Mouse (Mus musculus) liver, adult 2 months (tissue): Measurements from ENCODE around the gene Pde6c. TPM values are rescaled to one million over a fixed set of nuclear protein-coding genes. Genes with fewer than 3 reads are reported as not detected.
A peak's percentile ranks its signal among the peaks of the same experiment; 100 is the strongest.

ENCODE experiments used
- DNase-seq: peaks from one replicate; pipeline ENCODE4 v3.0.0-alpha.2; 2011; ENCODE audit warnings: low read depth, low spot score; ENCODE audit errors: extremely low read depth
- H3K27ac ChIP-seq: fragments of 200-500 bp; replicated peaks from 2 replicates; pipeline ENCODE4 v1.5.1; 2012; ENCODE audit warnings: low read depth, mild to moderate bottlenecking, control low read depth, inconsistent platforms, low read length; ENCODE audit not compliant: insufficient read depth
- H3K27me3 ChIP-seq: fragments of 200-500 bp; 2 replicates; pipeline ENCODE4 v1.6.1; 2012; ENCODE audit warnings: mild to moderate bottlenecking, moderate library complexity, low read length, inconsistent platforms; ENCODE audit not compliant: control insufficient read depth, insufficient read depth
- H3K36me3 ChIP-seq: fragments of 200-500 bp; 2 replicates; pipeline ENCODE4 v1.6.1; 2012; ENCODE audit warnings: low read length, inconsistent platforms; ENCODE audit not compliant: control insufficient read depth, insufficient read depth
- H3K4me1 ChIP-seq: fragments of 200-500 bp; 2 replicates; pipeline ENCODE4 v1.6.1; 2011; ENCODE audit warnings: low read length; ENCODE audit not compliant: control insufficient read depth, insufficient read depth
- H3K4me3 ChIP-seq: fragments of 200-500 bp; 2 replicates; pipeline ENCODE4 v1.5.1; 2011; ENCODE audit warnings: low read depth, mild to moderate bottlenecking, control low read depth, low read length, moderate library complexity; ENCODE audit not compliant: insufficient read depth
- H3K79me2 ChIP-seq: fragments of 200-500 bp; 2 replicates; pipeline ENCODE4 v1.6.1; 2012; ENCODE audit warnings: inconsistent platforms, mild to moderate bottlenecking, low read length, moderate library complexity; ENCODE audit not compliant: control insufficient read depth, insufficient read depth
- H3K9ac ChIP-seq: fragments of 200-500 bp; 2 replicates; pipeline ENCODE4 v1.6.1; 2012; ENCODE audit warnings: low read depth, mild to moderate bottlenecking, control low read depth, inconsistent platforms, low read length
- CTCF ChIP-seq: fragments of 200-500 bp; IDR thresholded peaks from 2 replicates; pipeline ENCODE4 v1.5.1; 2011; ENCODE audit warnings: low read depth, low read length, control low read depth
- POLR2A ChIP-seq: fragments of 200-500 bp; IDR thresholded peaks from 2 replicates; pipeline ENCODE4 v1.6.1; 2011; ENCODE audit warnings: low read length, control low read depth; ENCODE audit not compliant: insufficient read depth; ENCODE audit errors: extremely low read depth
- WGBS: fragments of 180-500 bp; shearing (Covaris S2); methylation state at CpG from one replicate; pipeline ENCODE4 v1.1.7; 2018; 5-methylcytosine and 5-hydroxymethylcytosine counted together
- polyA plus RNA-seq: library from polyadenylated mRNA; depleted of rRNA; stranded (reverse); fragments of >200 nt; gene quantifications from 2 replicates; pipeline ENCODE4 v1.2.3, GENCODE M21; 2012
- total RNA-seq: library from RNA; depleted of rRNA; stranded (reverse); fragments of >200 nt; gene quantifications from 2 replicates; pipeline ENCODE4 v1.2.3, GENCODE M21; 2014

The Pde6c gene
- total and polyA plus RNA-seq, 2 experiments: 0.09 to 2.1 TPM

DNA sequence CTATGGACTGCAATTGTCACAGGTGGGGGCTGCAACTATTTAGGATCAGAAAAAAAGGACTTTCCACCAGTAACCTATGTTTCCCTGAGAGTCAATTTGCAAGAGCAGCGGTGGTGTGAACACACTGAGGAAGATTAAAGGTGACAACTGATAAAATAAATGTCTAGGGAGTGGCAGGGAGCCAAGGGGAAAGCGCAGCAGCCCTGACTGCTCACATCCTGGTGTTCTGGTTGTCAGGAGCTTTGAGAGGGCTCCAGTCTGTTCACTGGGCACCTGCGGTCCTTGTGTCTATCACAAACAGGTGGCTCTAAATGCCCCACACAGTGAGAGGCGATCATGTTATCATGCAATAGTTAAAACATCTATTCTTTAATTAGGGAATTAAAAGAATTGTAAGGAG, 20.0 kb upstream of the Pde6c start:
- Histone ChIP-seq H3K27me3 (no peaks in the 10 kb centered on the region), H3K27ac (no peak overlapping the region), H3K79me2 (no peaks in the 10 kb centered on the region), H3K36me3 (peaks cover 14% of the 10 kb centered on the region), H3K9ac (no peak overlapping the region), H3K4me3 (no peak overlapping the region), H3K4me1 (peaks cover 2% of the 10 kb centered on the region; the same call in 1 of the 2 replicates)
- no peak for DNase-seq
- 40% methylated on average over 4 of the region's 4 CpGs for WGBS
- TF ChIP-seq CTCF (no peak), POLR2A (no peak)

DNA sequence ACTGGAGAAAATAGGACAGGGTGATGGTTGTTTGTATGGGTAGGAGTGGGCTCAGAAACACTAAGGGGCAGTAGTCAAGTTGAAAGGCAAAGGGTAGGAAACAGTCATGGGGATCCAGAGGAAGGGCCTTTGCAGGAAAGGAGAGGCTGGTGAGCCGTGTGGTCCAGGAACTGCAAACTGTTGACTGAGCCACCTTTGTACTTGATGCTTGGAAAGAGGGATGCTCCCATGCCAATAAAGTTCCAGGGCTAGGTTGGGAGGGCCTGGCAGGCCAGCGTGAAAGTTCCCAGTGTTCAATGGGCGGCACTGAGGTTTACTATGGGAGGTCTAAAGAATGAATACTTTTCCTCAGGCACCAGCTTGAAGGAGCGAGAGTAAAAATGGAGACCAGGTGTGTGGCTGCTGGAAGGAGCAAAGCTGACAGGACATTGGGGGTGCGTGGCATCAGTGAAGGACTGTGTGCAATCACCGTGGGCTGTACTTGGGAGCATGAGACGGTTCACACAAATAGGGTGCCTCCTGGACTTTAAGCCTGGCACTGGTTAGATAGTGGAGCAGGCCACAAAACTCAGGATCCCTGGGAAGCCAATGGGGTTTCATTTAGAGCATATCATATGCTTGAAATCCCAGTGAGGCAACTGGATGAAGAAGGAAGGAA, 17.6 kb upstream of the Pde6c start:
- 24% methylated on average over 7 of the region's 7 CpGs for WGBS
- Histone ChIP-seq H3K4me1 (peaks cover 15% of the 10 kb centered on the region), H3K27ac (no peak overlapping the region), H3K9ac (no peak overlapping the region), H3K79me2 (no peaks in the 10 kb centered on the region), H3K4me3 (no peak overlapping the region), H3K27me3 (no peaks in the 10 kb centered on the region), H3K36me3 (peaks cover 37% of the 10 kb centered on the region)
- TF ChIP-seq CTCF (no peak), POLR2A (0 out of 2 replicates have a peak, but pooled peaks have one; percentile 16)
- peak; percentile 94 for DNase-seq

DNA sequence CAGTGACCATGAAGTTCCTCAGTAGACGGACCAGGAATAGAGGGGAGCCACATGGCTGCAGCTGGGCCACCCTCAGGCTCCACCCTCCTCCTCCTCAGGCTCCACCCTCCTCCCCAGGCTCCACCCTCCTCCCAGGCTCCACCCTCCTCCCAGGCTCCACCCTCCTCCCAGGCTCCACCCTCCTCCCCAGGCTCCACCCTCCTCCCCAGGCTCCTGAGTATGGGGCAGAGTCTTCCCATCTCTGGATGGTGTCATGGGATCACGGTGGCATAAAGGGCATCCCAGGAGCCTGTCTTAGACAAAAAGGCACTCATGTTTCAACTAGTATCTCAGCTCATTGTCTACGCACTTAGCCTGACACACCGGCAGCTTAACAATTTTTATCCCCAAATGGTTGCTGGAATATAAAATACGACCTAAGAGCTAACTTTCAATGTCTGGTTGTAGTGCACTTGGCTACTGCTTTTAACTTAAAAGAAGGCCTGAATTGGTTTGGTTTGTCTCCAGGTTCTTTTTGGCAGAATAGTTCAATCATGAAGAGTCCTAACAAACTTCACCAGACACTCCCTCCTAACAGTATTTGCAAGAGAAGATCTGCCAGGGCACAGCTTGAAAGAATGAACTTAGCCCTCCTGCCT, 12.3 kb upstream of the Pde6c start:
- WGBS: 31% methylated on average over 5 of the region's 5 CpGs
- H3K4me1 ChIP-seq: peaks cover 13% of the 10 kb centered on the region
- H3K9ac ChIP-seq: peak overlapping the region; percentile 77
- peaks cover 7% of the 10 kb centered on the region; the same call in 1 of the 2 replicates for H3K79me2 ChIP-seq
- H3K27ac ChIP-seq: peak overlapping the region; percentile 86
- peaks cover 64% of the 10 kb centered on the region for H3K36me3 ChIP-seq
- H3K27me3 ChIP-seq: no peaks in the 10 kb centered on the region
- TF ChIP-seq POLR2A: peak; percentile 40; the same call in 1 of the 2 replicates
- no peak for TF ChIP-seq CTCF
- peak overlapping the region; percentile 92 for H3K4me3 ChIP-seq
- peak; percentile 94 for DNase-seq

DNA sequence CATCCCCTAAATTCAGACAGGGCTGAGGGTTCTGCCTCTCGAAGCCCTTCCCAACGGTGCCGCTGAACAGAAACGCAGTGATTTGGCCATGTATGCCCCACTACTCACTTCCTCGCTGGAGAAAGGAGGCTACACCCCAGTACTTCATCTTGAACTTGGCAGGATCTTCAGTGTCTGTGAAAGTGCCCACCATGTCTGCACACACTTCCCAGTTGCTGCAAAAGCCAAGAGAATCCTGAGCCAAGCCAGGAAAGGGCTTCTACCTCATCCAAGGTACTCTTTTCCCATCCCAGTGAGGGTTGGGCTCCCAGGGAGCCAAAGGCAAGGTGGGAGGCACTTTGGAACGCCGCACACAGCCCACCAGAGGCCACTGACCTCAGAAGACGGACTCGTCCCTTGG, 8.7 kb upstream of the Pde6c start:
- Histone ChIP-seq H3K4me1 (peaks cover 16% of the 10 kb centered on the region), H3K36me3 (peaks cover 36% of the 10 kb centered on the region), H3K27me3 (no peaks in the 10 kb centered on the region), H3K27ac (peak overlapping the region; percentile 95), H3K4me3 (peak overlapping the region; percentile 92), H3K79me2 (peaks cover 7% of the 10 kb centered on the region; the same call in 1 of the 2 replicates), H3K9ac (peak overlapping the region; percentile 85)
- 8% methylated on average over 9 of the region's 9 CpGs for WGBS
- TF ChIP-seq POLR2A (no peak), CTCF (no peak)
- DNase-seq: peak; percentile 33

DNA sequence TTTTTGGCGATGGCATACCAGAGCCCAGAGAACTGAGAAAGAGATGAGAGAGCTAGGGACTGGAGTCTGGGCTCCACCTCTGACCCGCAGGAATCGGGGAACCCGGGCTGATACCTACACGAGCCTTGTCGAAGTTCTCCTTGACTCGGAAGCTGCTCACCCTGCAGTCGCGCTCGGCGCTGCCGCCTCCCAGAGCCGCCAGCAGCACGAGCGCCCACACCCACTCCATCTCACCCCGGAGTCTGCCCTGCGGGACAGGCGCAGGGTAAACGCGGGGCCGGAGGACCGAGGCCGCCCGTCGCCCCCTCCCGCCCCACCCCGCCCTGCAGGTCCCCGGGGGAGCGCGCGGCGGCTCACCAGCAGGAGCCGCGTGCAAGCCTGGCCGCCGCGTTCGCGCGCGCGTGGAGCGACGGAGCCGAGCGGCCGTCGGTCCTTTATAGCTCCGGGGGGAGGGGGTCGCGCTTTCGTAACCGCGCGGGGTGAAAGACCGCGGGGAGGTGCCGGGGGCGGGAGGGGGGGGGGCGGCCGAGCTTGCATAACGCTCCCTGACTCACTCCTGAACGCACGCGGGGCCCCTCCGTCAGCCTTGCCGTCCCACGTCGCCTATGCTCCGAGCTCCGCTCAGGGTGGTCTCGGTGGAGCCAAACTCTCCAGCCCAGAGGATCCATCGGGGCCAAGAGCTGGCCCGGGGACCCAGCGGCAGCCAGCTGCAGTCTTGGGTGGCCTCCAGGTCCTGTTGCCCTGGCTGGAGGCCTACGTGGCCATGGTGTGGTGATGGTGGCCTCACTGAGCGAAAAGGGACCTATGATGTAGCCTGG, 8.0 kb upstream of the Pde6c start:
- WGBS: under 1% methylated on average over 72 of the region's 77 CpGs
- Histone ChIP-seq H3K27me3 (no peaks in the 10 kb centered on the region), H3K79me2 (peaks cover 7% of the 10 kb centered on the region; the same call in 1 of the 2 replicates), H3K4me1 (peaks cover 13% of the 10 kb centered on the region), H3K9ac (peak overlapping the region; percentile 94), H3K27ac (peak overlapping the region; percentile 99), H3K36me3 (peaks cover 30% of the 10 kb centered on the region), H3K4me3 (peak overlapping the region; percentile 92)
- DNase-seq: no peak
- TF ChIP-seq POLR2A (peak; percentile 94), CTCF (no peak)
